Mouse (Mus musculus) brain, embryonic 14.5 days (tissue): Measurements from ENCODE around the gene 4930438A08Rik.

Experiments
- CTCF ChIP-seq: fragments of 200-500 bp; IDR thresholded peaks from 2 replicates; pipeline ENCODE4 v1.5.1; 2012; ENCODE audit warnings: inconsistent platforms, mild to moderate bottlenecking, moderate library complexity, borderline replicate concordance; ENCODE audit not compliant: insufficient read depth, insufficient read length; ENCODE audit errors: extremely low read depth
- POLR2A ChIP-seq: fragments of 200-500 bp; IDR thresholded peaks from 2 replicates; pipeline ENCODE4 v1.6.1; 2012; ENCODE audit warnings: mild to moderate bottlenecking, inconsistent platforms, borderline replicate concordance; ENCODE audit not compliant: poor library complexity, insufficient read depth, insufficient read length, severe bottlenecking; ENCODE audit errors: extremely low read depth

DNA sequence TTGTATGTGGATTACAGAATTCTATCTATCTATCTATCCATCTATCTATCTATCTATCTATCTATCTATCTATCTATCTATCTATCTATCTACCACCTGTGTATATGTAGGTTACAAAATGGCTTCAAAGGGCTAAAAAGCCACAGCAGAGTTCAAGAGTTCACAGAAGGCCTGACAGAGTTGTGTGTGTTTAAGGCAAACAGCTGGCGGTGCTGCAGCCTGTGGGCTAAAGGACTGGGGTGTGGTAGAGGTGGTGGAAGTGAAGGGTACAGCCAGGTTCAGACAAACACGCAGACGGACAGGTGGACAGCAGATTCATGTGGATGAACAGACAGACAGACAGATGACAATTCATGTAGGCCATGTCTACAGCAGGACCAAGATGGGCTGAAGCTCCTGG, 6.3 kb upstream of the 4930438A08Rik start:
- TF ChIP-seq CTCF (no peak), POLR2A (no peak)
